Mouse (Mus musculus) heart, embryonic 13.5 days (tissue): ENCODE measurements at regions not wholly inside any gene's neighbourhood (a gene's known extent, or its start where the extent isn't known, plus 50 kb on each side); places are given as distances from the start of the nearest gene placed in this dataset.

Experiments used
- ATAC-seq: fragments of 200-750 bp; cut with Nextera tagmentation; 2 replicates; pipeline ENCODE4 v1.8.0; 2017; ENCODE audit warnings: moderate TSS enrichment; ENCODE audit not compliant: insufficient number of reproducible peaks, low FRiP score, low TSS enrichment; ENCODE audit errors: extremely low read depth
- H3K27ac ChIP-seq: fragments of 300-500 bp; sonication (generic); replicated peaks from 2 replicates; pipeline ENCODE4 v1.5.1; 2015; ENCODE audit warnings: moderate library complexity, mild to moderate bottlenecking, inconsistent platforms
- H3K27me3 ChIP-seq: fragments of 300-500 bp; sonication (generic); replicated peaks from 2 replicates; pipeline ENCODE4 v1.6.1; 2015; ENCODE audit warnings: mild to moderate bottlenecking, inconsistent platforms
- H3K36me3 ChIP-seq: fragments of 300-500 bp; sonication (generic); 2 replicates; pipeline ENCODE4 v1.6.1; 2015; ENCODE audit warnings: mild to moderate bottlenecking, inconsistent platforms
- H3K4me1 ChIP-seq: fragments of 300-500 bp; sonication (generic); 2 replicates; pipeline ENCODE4 v1.6.1; 2015; ENCODE audit warnings: inconsistent platforms
- H3K4me2 ChIP-seq: fragments of 300-500 bp; sonication (generic); 2 replicates; pipeline ENCODE4 v1.6.1; 2015; ENCODE audit warnings: inconsistent platforms, mild to moderate bottlenecking, moderate library complexity
- H3K4me3 ChIP-seq: fragments of 300-500 bp; sonication (generic); 2 replicates; pipeline ENCODE4 v1.5.1; 2015; ENCODE audit warnings: moderate library complexity, mild to moderate bottlenecking, inconsistent platforms
- H3K9ac ChIP-seq: fragments of 300-500 bp; sonication (generic); 2 replicates; pipeline ENCODE4 v1.6.1; 2015; ENCODE audit warnings: inconsistent platforms, mild to moderate bottlenecking, moderate library complexity
- H3K9me3 ChIP-seq: fragments of 300-500 bp; sonication (generic); 2 replicates; pipeline ENCODE4 v1.6.1; 2016; ENCODE audit warnings: inconsistent platforms
- WGBS: fragments of 180-500 bp; shearing (Covaris S2); methylation state at CpG from one replicate; pipeline ENCODE4 v1.1.7; 2015; ENCODE audit warnings: mixed read lengths; 5-methylcytosine and 5-hydroxymethylcytosine counted together

DNA sequence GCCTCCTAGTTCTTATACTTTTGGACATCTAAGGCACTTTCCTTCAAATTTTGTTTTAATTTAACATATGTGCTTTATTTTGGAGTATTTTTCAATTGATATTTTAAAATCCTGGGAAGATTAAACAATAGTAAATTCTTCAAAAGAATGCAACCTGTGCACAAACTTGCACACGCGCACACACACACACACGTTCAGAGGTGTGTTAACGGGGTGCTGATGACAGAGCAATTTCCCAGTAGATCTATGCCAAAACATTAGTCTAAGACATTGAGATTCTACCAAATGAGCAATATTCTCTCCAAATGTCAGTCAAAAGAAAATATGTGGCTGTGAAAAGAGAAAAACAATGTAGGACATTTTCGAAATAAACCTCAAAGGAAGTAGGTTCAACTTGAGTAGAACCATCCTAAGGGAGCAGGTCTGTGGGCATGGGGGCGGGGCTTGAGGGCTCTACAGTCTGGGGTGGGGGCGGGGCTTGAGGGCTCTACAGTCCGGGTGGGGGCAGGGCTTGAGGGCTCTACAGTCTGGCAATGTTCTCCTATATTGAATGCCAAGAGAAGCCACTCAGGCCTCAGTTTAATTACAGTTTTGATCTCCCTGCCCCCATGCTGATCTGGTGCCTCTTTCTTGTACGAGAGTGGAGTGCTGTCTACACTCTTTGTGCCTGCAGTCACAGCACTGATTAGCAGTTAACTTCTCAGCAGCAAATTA, 157.0 kb downstream of the Qdpr start:
- no peaks in the 10 kb centered on the region for H3K9me3 ChIP-seq
- H3K4me3 ChIP-seq = no peak overlapping the region
- 64% methylated on average over 9 of the region's 9 CpGs for WGBS
- no peaks in the 10 kb centered on the region for H3K27me3 ChIP-seq
- no peak overlapping the region for H3K27ac ChIP-seq
- ATAC-seq = no peak
- no peaks in the 10 kb centered on the region for H3K4me1 ChIP-seq
- H3K36me3 ChIP-seq = no peaks in the 10 kb centered on the region
- H3K9ac ChIP-seq = no peak overlapping the region
- H3K4me2 ChIP-seq = no peak overlapping the region

DNA sequence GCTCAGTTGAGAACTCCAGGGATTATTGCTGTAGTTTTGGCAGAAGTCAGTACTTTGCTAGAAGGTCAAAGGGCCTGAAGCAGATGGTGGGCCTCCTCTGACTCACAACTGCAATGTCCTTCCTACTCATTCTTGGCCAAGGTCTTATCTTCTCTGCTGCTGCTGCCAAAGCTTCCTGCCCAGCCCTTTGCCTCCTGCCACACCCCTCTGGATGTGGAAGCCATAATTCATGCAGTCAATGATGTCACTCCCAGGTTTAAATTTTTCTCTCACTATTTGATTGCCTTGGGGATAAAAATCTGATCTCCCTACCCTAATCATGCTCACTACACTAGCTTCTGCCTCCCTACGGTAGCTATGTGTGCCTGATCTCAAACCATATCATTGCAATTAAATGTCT, 157.7 kb downstream of the Qdpr start:
- no peak overlapping the region for H3K27ac ChIP-seq
- H3K4me3 ChIP-seq = no peak overlapping the region
- H3K4me2 ChIP-seq = no peak overlapping the region
- no peaks in the 10 kb centered on the region for H3K4me1 ChIP-seq
- 57% methylated on average over 1 of the region's 1 CpGs for WGBS
- H3K9me3 ChIP-seq = no peaks in the 10 kb centered on the region
- no peaks in the 10 kb centered on the region for H3K27me3 ChIP-seq
- no peak; the same call in 1 of the 2 replicates for ATAC-seq
- no peaks in the 10 kb centered on the region for H3K36me3 ChIP-seq
- H3K9ac ChIP-seq = no peak overlapping the region

GRCm38 (mm10) chr5:45291752-45292151, 158.3 kb downstream of the Qdpr start:
- no peak for ATAC-seq
- Histone ChIP-seq H3K4me2 (no peak overlapping the region), H3K27ac (no peak overlapping the region), H3K4me3 (no peak overlapping the region), H3K4me1 (no peaks in the 10 kb centered on the region), H3K36me3 (no peaks in the 10 kb centered on the region), H3K9me3 (no peaks in the 10 kb centered on the region), H3K27me3 (no peaks in the 10 kb centered on the region), H3K9ac (no peak overlapping the region)
- 90% methylated on average over 1 of the region's 1 CpGs for WGBS

DNA sequence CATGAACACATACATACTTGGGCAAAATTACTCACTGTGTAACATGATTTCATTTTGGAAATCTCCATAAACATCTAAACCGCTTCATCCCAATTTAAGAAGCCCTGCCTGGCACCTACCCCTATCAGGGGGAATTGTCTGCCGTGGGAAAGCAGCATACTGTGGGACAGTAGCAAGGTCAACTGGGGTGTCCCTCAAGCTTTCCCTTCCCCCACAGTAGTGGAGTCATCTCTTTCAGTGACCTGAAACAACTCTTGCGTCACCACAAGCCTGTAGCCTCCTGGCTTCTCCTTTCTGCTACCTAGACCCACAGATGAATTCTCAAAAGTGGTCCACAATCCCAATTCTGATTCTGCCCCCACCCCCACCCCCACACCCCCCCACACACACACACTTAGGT, 158.8 kb downstream of the Qdpr start:
- H3K27ac ChIP-seq = no peak overlapping the region
- no peak for ATAC-seq
- H3K9ac ChIP-seq = no peak overlapping the region
- no peak overlapping the region for H3K4me2 ChIP-seq
- no peak overlapping the region for H3K4me3 ChIP-seq
- H3K9me3 ChIP-seq = no peaks in the 10 kb centered on the region
- H3K4me1 ChIP-seq = no peaks in the 10 kb centered on the region
- H3K36me3 ChIP-seq = no peaks in the 10 kb centered on the region
- no peaks in the 10 kb centered on the region for H3K27me3 ChIP-seq
- 70% methylated on average over 3 of the region's 3 CpGs for WGBS

GRCm38 (mm10) chr5:45286454-45286853, 163.6 kb downstream of the Qdpr start:
- H3K27ac ChIP-seq = no peak overlapping the region
- H3K4me3 ChIP-seq = no peak overlapping the region
- no peaks in the 10 kb centered on the region for H3K36me3 ChIP-seq
- 0 out of 2 replicates have a peak, but pooled peaks cover 4% of the 10 kb centered on the region for H3K4me1 ChIP-seq
- no peak overlapping the region for H3K9ac ChIP-seq
- 72% methylated on average over 8 of the region's 8 CpGs for WGBS
- ATAC-seq = no peak
- no peaks in the 10 kb centered on the region for H3K27me3 ChIP-seq
- no peak overlapping the region for H3K4me2 ChIP-seq
- H3K9me3 ChIP-seq = no peaks in the 10 kb centered on the region

DNA sequence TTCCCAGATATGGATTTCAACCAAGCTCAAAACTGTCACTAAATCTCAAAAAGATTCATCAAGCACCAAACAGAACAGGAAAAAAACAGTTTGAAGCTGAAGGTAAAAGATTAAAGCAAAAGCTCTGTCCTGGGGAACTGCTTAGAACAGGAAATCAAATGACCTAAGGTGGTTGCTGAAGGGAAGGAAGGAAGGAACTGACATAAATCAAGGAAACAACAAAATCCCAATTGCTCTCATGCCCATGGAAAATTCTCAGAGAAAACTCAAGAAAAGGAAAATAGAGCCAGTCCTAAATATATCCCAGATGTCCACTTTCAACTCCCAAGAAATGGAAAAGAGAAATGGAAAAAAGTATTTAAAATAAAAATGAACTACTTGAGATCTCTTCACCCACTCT, 165.4 kb downstream of the Qdpr start:
- Histone ChIP-seq H3K27me3 (no peaks in the 10 kb centered on the region), H3K9me3 (no peaks in the 10 kb centered on the region), H3K36me3 (no peaks in the 10 kb centered on the region), H3K9ac (no peak overlapping the region), H3K27ac (peak overlapping the region; percentile 39; the same call in 1 of the 2 replicates), H3K4me1 (0 out of 2 replicates have a peak, but pooled peaks cover 4% of the 10 kb centered on the region), H3K4me3 (no peak overlapping the region), H3K4me2 (no peak overlapping the region)
- ATAC-seq = no peak

- no peaks in the 10 kb centered on the region for H3K9me3 ChIP-seq
- H3K27ac ChIP-seq = no peak overlapping the region
- H3K4me2 ChIP-seq = no peak overlapping the region
- H3K9ac ChIP-seq = no peak overlapping the region
- H3K36me3 ChIP-seq = no peaks in the 10 kb centered on the region
- no peak overlapping the region for H3K4me3 ChIP-seq
- no peak for ATAC-seq
- H3K27me3 ChIP-seq = no peaks in the 10 kb centered on the region
- 0 out of 2 replicates have a peak, but pooled peaks cover 4% of the 10 kb centered on the region for H3K4me1 ChIP-seq
- WGBS = 47% methylated on average over 2 of the region's 2 CpGs
Measured at GRCm38 (mm10) chr5:45283908-45284415, 166.1 kb downstream of the Qdpr start.

DNA sequence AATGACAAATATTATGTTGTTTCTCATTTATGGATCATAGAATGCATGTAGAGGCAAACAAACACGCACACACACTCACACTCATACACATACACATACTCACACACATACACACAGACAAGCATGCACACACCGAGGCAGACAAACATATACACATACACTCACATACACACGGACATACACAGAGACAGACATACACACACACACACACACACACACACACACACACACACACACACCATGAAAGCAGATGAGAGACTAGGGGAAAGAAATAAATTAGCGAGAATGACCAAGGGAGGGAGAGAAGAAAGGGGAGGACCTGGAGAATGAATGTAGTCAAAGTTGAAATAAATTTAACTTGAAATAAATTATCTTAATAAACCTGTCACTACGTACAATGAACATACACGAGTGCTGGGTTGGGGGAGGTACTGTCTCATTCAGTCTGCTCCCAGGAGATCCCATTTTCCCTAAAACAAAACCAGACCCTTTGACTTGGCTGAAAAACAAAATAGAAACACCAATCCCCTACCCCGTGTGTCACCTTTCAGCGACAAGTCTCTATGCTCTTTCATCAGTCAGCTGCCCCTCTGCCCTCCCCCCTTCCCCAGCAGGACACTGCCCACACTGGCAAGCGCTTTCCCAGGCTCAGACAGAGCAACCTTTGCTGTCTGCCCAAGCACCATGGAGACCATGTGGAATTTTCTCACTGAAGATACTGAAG, 167.7 kb downstream of the Qdpr start:
- no peak for ATAC-seq
- 44% methylated on average over 9 of the region's 9 CpGs for WGBS
- H3K27me3 ChIP-seq = no peaks in the 10 kb centered on the region
- H3K27ac ChIP-seq = no peak overlapping the region
- no peak overlapping the region for H3K4me3 ChIP-seq
- H3K4me2 ChIP-seq = no peak overlapping the region
- H3K36me3 ChIP-seq = no peaks in the 10 kb centered on the region
- H3K4me1 ChIP-seq = peaks cover 4% of the 10 kb centered on the region; the same call in 1 of the 2 replicates
- no peaks in the 10 kb centered on the region for H3K9me3 ChIP-seq
- no peak overlapping the region for H3K9ac ChIP-seq

GRCm38 (mm10) chr5:45278571-45278970, 171.5 kb downstream of the Qdpr start:
- ATAC-seq = no peak
- no peaks in the 10 kb centered on the region for H3K27me3 ChIP-seq
- 3% methylated on average over 9 of the region's 9 CpGs for WGBS
- no peaks in the 10 kb centered on the region for H3K9me3 ChIP-seq
- 0 out of 2 replicates have a peak overlapping the region, but pooled peaks have one; percentile 58 for H3K9ac ChIP-seq
- peak overlapping the region; percentile 76 for H3K4me2 ChIP-seq
- H3K36me3 ChIP-seq = no peaks in the 10 kb centered on the region
- peak overlapping the region; percentile 45 for H3K4me3 ChIP-seq
- H3K27ac ChIP-seq = no peak overlapping the region
- peaks cover 4% of the 10 kb centered on the region; the same call in 1 of the 2 replicates for H3K4me1 ChIP-seq

DNA sequence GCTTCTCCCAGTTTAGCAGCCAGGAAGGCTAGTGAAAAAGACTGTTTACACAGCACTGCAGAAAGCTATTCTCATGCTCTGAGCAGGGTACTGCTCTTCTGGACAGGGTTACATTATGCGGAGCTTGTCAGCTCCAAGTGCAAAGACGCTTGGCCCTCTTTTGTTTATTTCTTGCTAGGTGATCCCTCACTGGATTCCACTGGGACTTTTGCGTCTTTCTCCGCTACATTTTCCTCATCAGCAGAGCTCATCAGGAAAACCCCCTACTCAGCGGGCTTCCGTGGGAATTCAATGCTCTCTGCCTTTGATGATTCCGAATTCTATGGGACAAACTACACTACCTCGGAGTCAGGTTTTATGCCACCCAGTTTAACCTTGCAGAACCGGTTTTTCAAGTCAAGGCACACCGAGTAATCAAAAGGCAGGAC, 172.0 kb downstream of the Qdpr start:
- Histone ChIP-seq H3K4me3 (peak overlapping the region; percentile 45), H3K36me3 (no peaks in the 10 kb centered on the region), H3K9me3 (no peaks in the 10 kb centered on the region), H3K9ac (peak overlapping the region; percentile 71), H3K27me3 (no peaks in the 10 kb centered on the region), H3K27ac (no peak overlapping the region), H3K4me2 (peak overlapping the region; percentile 76), H3K4me1 (peaks cover 4% of the 10 kb centered on the region; the same call in 1 of the 2 replicates)
- ATAC-seq = no peak
- 0% methylated on average over 10 of the region's 10 CpGs for WGBS

DNA sequence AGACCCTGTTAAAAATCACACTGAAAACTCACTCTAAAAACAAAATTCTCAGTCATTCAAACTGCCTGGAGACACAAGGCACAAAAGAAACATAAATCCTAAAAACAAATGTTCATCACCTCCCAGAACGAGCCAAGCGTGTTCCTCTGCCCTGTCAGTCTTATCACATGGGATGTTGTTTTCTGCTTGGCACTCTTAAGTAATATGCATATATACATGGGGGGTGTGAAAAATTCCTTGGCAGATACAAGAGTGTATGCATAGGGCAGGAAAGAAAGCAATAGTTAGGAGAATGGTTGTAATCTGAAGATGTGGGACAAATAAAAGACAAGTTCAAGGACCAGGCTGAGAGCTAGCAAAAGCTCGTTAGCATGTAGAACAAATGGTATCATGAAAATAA, 179.4 kb downstream of the Qdpr start:
- H3K27ac ChIP-seq = no peak overlapping the region
- no peak overlapping the region for H3K4me3 ChIP-seq
- no peak overlapping the region for H3K4me2 ChIP-seq
- no peaks in the 10 kb centered on the region for H3K36me3 ChIP-seq
- ATAC-seq = no peak
- no peak overlapping the region for H3K9ac ChIP-seq
- no peaks in the 10 kb centered on the region for H3K4me1 ChIP-seq
- H3K9me3 ChIP-seq = no peaks in the 10 kb centered on the region
- H3K27me3 ChIP-seq = no peaks in the 10 kb centered on the region
- 71% methylated on average over 3 of the region's 3 CpGs for WGBS
